Mouse (Mus musculus): ENCODE measurements at regions not wholly inside any gene's neighbourhood (a gene's known extent, or its start where the extent isn't known, plus 50 kb on each side); places are given as distances from the start of the nearest gene placed in this dataset.
A peak's percentile ranks its signal among the peaks of the same experiment; 100 is the strongest.
"Not testable (repeated sequence)": the region's sequence is repeated elsewhere in the genome, so short reads cannot be mapped to it uniquely, and the experiment has no call there.

GRCm38 (mm10) chr10:30295871-30296270 lies 95.5 kb upstream of the Cenpw start:
- DNase-seq (ENCODE audit: low spot score); H3K27me3 ChIP-seq (replicated peaks; ENCODE audit: control insufficient read depth, insufficient read depth, low read length); H3K27ac ChIP-seq (replicated peaks; ENCODE audit: low read depth, low read length); H3K4me3 ChIP-seq (ENCODE audit: low read depth, low read length); H3K4me2 ChIP-seq (ENCODE audit: low read depth, low read length); H3K9ac ChIP-seq (ENCODE audit: low read depth, low read length); ATAC-seq (ENCODE audit: low read depth); H3K9me3 ChIP-seq (ENCODE audit: control insufficient read depth, low read length); H3K4me1 ChIP-seq (ENCODE audit: control insufficient read depth, insufficient read depth, low read length); H3K36me3 ChIP-seq (ENCODE audit: control insufficient read depth, insufficient read depth, low read length): not testable (repeated sequence)
- no CpG with 5 or more reads among the region's 7 CpGs for WGBS

GRCm38 (mm10) chr10:30281666-30282065 lies 81.3 kb upstream of the Cenpw start:
- 80% methylated on average over 2 of the region's 2 CpGs for WGBS
- no peak for ATAC-seq (ENCODE audit: low read depth)
- Histone ChIP-seq H3K27ac (replicated peaks; ENCODE audit: low read depth, low read length) (no peak overlapping the region), H3K4me3 (ENCODE audit: low read depth, low read length) (no peak overlapping the region), H3K4me1 (ENCODE audit: control insufficient read depth, insufficient read depth, low read length) (no peaks in the 10 kb centered on the region), H3K4me2 (ENCODE audit: low read depth, low read length) (no peak overlapping the region), H3K36me3 (ENCODE audit: control insufficient read depth, insufficient read depth, low read length) (no peaks in the 10 kb centered on the region), H3K9ac (ENCODE audit: low read depth, low read length) (no peak overlapping the region), H3K9me3 (ENCODE audit: control insufficient read depth, low read length) (no peaks in the 10 kb centered on the region), H3K27me3 (replicated peaks; ENCODE audit: control insufficient read depth, insufficient read depth, low read length) (no peaks in the 10 kb centered on the region)
- DNase-seq (ENCODE audit: low spot score), result no peak

- Histone ChIP-seq H3K4me1 (ENCODE audit: control insufficient read depth, insufficient read depth, low read length) (no peaks in the 10 kb centered on the region), H3K9me3 (ENCODE audit: control insufficient read depth, low read length) (no peaks in the 10 kb centered on the region), H3K4me2 (ENCODE audit: low read depth, low read length) (no peak overlapping the region), H3K27me3 (replicated peaks; ENCODE audit: control insufficient read depth, insufficient read depth, low read length) (no peaks in the 10 kb centered on the region), H3K36me3 (ENCODE audit: control insufficient read depth, insufficient read depth, low read length) (no peaks in the 10 kb centered on the region), H3K4me3 (ENCODE audit: low read depth, low read length) (no peak overlapping the region), H3K9ac (ENCODE audit: low read depth, low read length) (no peak overlapping the region), H3K27ac (replicated peaks; ENCODE audit: low read depth, low read length) (no peak overlapping the region)
- DNase-seq (ENCODE audit: low spot score) (no peak), ATAC-seq (ENCODE audit: low read depth) (no peak)
- WGBS, result 54% methylated on average over 1 of the region's 1 CpGs
Observed at GRCm38 (mm10) chr10:30280451-30280850, 80.1 kb upstream of the Cenpw start.

- Histone ChIP-seq H3K4me2 (ENCODE audit: low read depth, low read length) (no peak overlapping the region), H3K27ac (replicated peaks; ENCODE audit: low read depth, low read length) (no peak overlapping the region), H3K4me3 (ENCODE audit: low read depth, low read length) (no peak overlapping the region), H3K36me3 (ENCODE audit: control insufficient read depth, insufficient read depth, low read length) (no peaks in the 10 kb centered on the region), H3K4me1 (ENCODE audit: control insufficient read depth, insufficient read depth, low read length) (no peaks in the 10 kb centered on the region), H3K27me3 (replicated peaks; ENCODE audit: control insufficient read depth, insufficient read depth, low read length) (no peaks in the 10 kb centered on the region), H3K9me3 (ENCODE audit: control insufficient read depth, low read length) (no peaks in the 10 kb centered on the region), H3K9ac (ENCODE audit: low read depth, low read length) (no peak overlapping the region)
- DNase-seq (ENCODE audit: low spot score) (peak; percentile 16), ATAC-seq (ENCODE audit: low read depth) (no peak)
- 34% methylated on average over 3 of the region's 3 CpGs for WGBS
Observed at GRCm38 (mm10) chr10:30279978-30280377, 79.6 kb upstream of the Cenpw start.

- H3K27me3 ChIP-seq (replicated peaks; ENCODE audit: control insufficient read depth, insufficient read depth, low read length), result no peaks in the 10 kb centered on the region
- no peak overlapping the region for H3K9ac ChIP-seq (ENCODE audit: low read depth, low read length)
- no peak overlapping the region for H3K4me2 ChIP-seq (ENCODE audit: low read depth, low read length)
- no peak overlapping the region for H3K27ac ChIP-seq (replicated peaks; ENCODE audit: low read depth, low read length)
- DNase-seq (ENCODE audit: low spot score) (peak; percentile 71), ATAC-seq (ENCODE audit: low read depth) (peak; percentile 33; the same call in 1 of the 2 replicates)
- H3K9me3 ChIP-seq (ENCODE audit: control insufficient read depth, low read length), result no peaks in the 10 kb centered on the region
- no peaks in the 10 kb centered on the region for H3K36me3 ChIP-seq (ENCODE audit: control insufficient read depth, insufficient read depth, low read length)
- no peaks in the 10 kb centered on the region for H3K4me1 ChIP-seq (ENCODE audit: control insufficient read depth, insufficient read depth, low read length)
- H3K4me3 ChIP-seq (ENCODE audit: low read depth, low read length), result no peak overlapping the region
Observed at GRCm38 (mm10) chr10:30278987-30279386, 78.6 kb upstream of the Cenpw start.

GRCm38 (mm10) chr10:30265129-30265528 lies 64.8 kb upstream of the Cenpw start:
- WGBS, result 71% methylated on average over 4 of the region's 4 CpGs
- Histone ChIP-seq H3K9ac (ENCODE audit: low read depth, low read length) (no peak overlapping the region), H3K27me3 (replicated peaks; ENCODE audit: control insufficient read depth, insufficient read depth, low read length) (no peaks in the 10 kb centered on the region), H3K4me2 (ENCODE audit: low read depth, low read length) (no peak overlapping the region), H3K36me3 (ENCODE audit: control insufficient read depth, insufficient read depth, low read length) (no peaks in the 10 kb centered on the region), H3K4me1 (ENCODE audit: control insufficient read depth, insufficient read depth, low read length) (no peaks in the 10 kb centered on the region), H3K27ac (replicated peaks; ENCODE audit: low read depth, low read length) (no peak overlapping the region), H3K9me3 (ENCODE audit: control insufficient read depth, low read length) (no peaks in the 10 kb centered on the region), H3K4me3 (ENCODE audit: low read depth, low read length) (no peak overlapping the region)
- DNase-seq (ENCODE audit: low spot score) (no peak), ATAC-seq (ENCODE audit: low read depth) (no peak)

GRCm38 (mm10) chr10:30259716-30260115 lies 59.4 kb upstream of the Cenpw start:
- no peak overlapping the region for H3K27ac ChIP-seq (replicated peaks; ENCODE audit: low read depth, low read length)
- no peak overlapping the region for H3K4me3 ChIP-seq (ENCODE audit: low read depth, low read length)
- H3K4me2 ChIP-seq (ENCODE audit: low read depth, low read length), result no peak overlapping the region
- no peaks in the 10 kb centered on the region for H3K9me3 ChIP-seq (ENCODE audit: control insufficient read depth, low read length)
- H3K9ac ChIP-seq (ENCODE audit: low read depth, low read length), result no peak overlapping the region
- no peaks in the 10 kb centered on the region for H3K4me1 ChIP-seq (ENCODE audit: control insufficient read depth, insufficient read depth, low read length)
- no peaks in the 10 kb centered on the region for H3K27me3 ChIP-seq (replicated peaks; ENCODE audit: control insufficient read depth, insufficient read depth, low read length)
- WGBS, result 65% methylated on average over 3 of the region's 3 CpGs
- DNase-seq (ENCODE audit: low spot score) (peak; percentile 12), ATAC-seq (ENCODE audit: low read depth) (no peak)
- no peaks in the 10 kb centered on the region for H3K36me3 ChIP-seq (ENCODE audit: control insufficient read depth, insufficient read depth, low read length)

GRCm38 (mm10) chr10:30257889-30258288 lies 57.5 kb upstream of the Cenpw start:
- no peaks in the 10 kb centered on the region for H3K9me3 ChIP-seq (ENCODE audit: control insufficient read depth, low read length)
- no peaks in the 10 kb centered on the region for H3K4me1 ChIP-seq (ENCODE audit: control insufficient read depth, insufficient read depth, low read length)
- no peaks in the 10 kb centered on the region for H3K36me3 ChIP-seq (ENCODE audit: control insufficient read depth, insufficient read depth, low read length)
- no peak overlapping the region for H3K4me3 ChIP-seq (ENCODE audit: low read depth, low read length)
- ATAC-seq (ENCODE audit: low read depth) (no peak), DNase-seq (ENCODE audit: low spot score) (no peak)
- H3K9ac ChIP-seq (ENCODE audit: low read depth, low read length), result no peak overlapping the region
- 69% methylated on average over 4 of the region's 4 CpGs for WGBS
- H3K27me3 ChIP-seq (replicated peaks; ENCODE audit: control insufficient read depth, insufficient read depth, low read length), result no peaks in the 10 kb centered on the region
- H3K27ac ChIP-seq (replicated peaks; ENCODE audit: low read depth, low read length), result no peak overlapping the region
- no peak overlapping the region for H3K4me2 ChIP-seq (ENCODE audit: low read depth, low read length)

Measured in embryonic facial prominence, embryonic 14.5 days (tissue).